Mouse (Mus musculus) E14TG2a.4 (cell line): ENCODE results near the gene Gli2.

Experiments
- CTCF ChIP-seq: conservative IDR thresholded peaks from 2 replicates; pipeline ENCODE4 v1.5.1; 2014; ENCODE audit warnings: low read length
- POU5F1 ChIP-seq: IDR thresholded peaks from 2 replicates; pipeline ENCODE4 v1.6.1; 2014; ENCODE audit warnings: low read length, borderline replicate concordance

DNA sequence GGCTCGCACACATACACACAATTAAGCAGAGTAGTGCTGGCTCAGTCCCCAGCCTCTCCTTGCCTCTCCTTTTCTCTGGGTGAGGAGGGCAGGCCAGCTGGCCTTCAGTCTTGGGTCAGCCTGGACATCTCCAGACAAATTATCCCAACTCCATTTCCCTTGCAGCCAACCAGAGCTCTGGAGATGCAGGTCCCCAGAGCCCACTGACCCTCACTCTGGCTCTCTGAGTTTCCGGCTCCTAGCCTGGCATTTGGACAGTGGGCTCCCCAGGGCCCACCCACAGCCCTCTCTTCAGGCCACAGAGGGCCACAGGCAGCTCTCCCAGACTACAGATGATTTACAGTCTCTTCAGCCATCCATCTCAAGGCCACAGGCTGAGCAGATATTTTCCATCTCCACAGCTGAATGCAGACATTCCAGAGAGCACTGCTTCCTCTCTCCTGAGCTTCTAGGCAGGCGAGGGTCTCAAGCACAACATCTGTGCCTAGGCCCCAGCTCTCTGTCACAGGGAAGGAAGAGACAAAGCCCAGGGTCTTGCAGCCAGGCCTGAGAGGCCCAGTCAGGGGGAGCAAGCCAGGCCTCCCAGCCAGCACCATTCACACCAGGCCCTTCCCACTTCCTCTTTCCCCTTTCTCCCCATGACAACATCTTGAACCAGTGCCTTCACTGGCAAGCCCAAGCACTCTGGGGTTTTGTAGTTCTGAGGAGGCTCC, 19.8 kb downstream of the Gli2 start:
- TF ChIP-seq CTCF (no peak), POU5F1 (no peak)
